Mouse (Mus musculus) MEL (cell line): ENCODE data around the gene Col6a4.

ENCODE experiments used
- POLR2A ChIP-seq, 2 experiments: IDR thresholded peaks; 2 replicates each; pipeline ENCODE4 v1.6.1; 2011 to 2012; ENCODE audit warnings: low read length in 2 of 2, mild to moderate bottlenecking in 2 of 2, control low read depth in 1 of 2, improper control_type of control experiment in 1 of 2, low read depth in 1 of 2, moderate library complexity in 1 of 2; ENCODE audit not compliant: control insufficient read depth in 1 of 2, insufficient read depth in 1 of 2, poor library complexity in 1 of 2
- ZKSCAN1 ChIP-seq: IDR thresholded peaks from 2 replicates; pipeline ENCODE4 v1.6.1; 2012; ENCODE audit warnings: low read depth, mild to moderate bottlenecking, inconsistent platforms, low read length, improper control_type of control experiment, moderate library complexity

GRCm38 (mm10) chr9:106130250-106130649, 33.7 kb upstream of the Col6a4 start:
- TF ChIP-seq ZKSCAN1: no peak
- TF ChIP-seq POLR2A (IDR thresholded peaks at IDR 0.05; ENCODE audit: control insufficient read depth in 1 of 2, insufficient read depth in 1 of 2, low read depth in 1 of 2, low read length in 2 of 2, poor library complexity in 1 of 2): no peak
